In genomic region chr6:31680101-31680500, GRCm38 (mm10) we compare ENCODE assay signal across 29 mouse cellular contexts.
A peak's percentile ranks its signal among the peaks of the same experiment; 100 is the strongest.
DNase-seq lines count a peak whose midpoint lies in the region; ATAC-seq and TF ChIP-seq lines count a peak whose summit lies in the region.
"Had no signal": no experiment of that assay in that cellular context is flagged by ENCODE, and none has a peak within 500 bp of the region (broad histone marks: within the 10 kb centered on the region; RNA-seq: fewer than 3 reads in every experiment).

No protein-coding gene starts in this region.

- no peak for TF ChIP-seq CTCF in midbrain, postnatal 0 days (IDR thresholded peaks at IDR 0.05)

- H3K9me3 ChIP-seq in forebrain, embryonic 13.5 days (replicated peaks) = no peaks in the 10 kb centered on the region
- no peaks in the 10 kb centered on the region for H3K9me3 ChIP-seq in forebrain, embryonic 11.5 days (ENCODE audit: control insufficient read depth, low read length)
- no peaks in the 10 kb centered on the region for H3K9me3 ChIP-seq in midbrain, postnatal 0 days (ENCODE audit: low read length)
- no peaks in the 10 kb centered on the region for H3K9me3 ChIP-seq in midbrain, embryonic 13.5 days
- H3K9me3 ChIP-seq: embryonic facial prominence, embryonic 10.5 days; embryonic facial prominence, embryonic 13.5 days; heart, embryonic 10.5 days; heart, embryonic 13.5 days; hindbrain, embryonic 12.5 days had no signal

- H3K27me3 ChIP-seq in forebrain, embryonic 13.5 days = no peaks in the 10 kb centered on the region
- no peaks in the 10 kb centered on the region for H3K27me3 ChIP-seq in forebrain, embryonic 11.5 days (ENCODE audit: control insufficient read depth, insufficient read depth, low read length)
- H3K27me3 ChIP-seq in midbrain, postnatal 0 days (ENCODE audit: insufficient read depth, low read length) = no peaks in the 10 kb centered on the region
- H3K27me3 ChIP-seq in midbrain, embryonic 13.5 days = no peaks in the 10 kb centered on the region
- H3K27me3 ChIP-seq: embryonic facial prominence, embryonic 13.5 days; heart, embryonic 13.5 days; hindbrain, embryonic 12.5 days had no signal

- WGBS in forebrain, embryonic 13.5 days = 32% methylated on average over 2 of the region's 2 CpGs
- 54% methylated on average over 2 of the region's 2 CpGs for WGBS in forebrain, embryonic 11.5 days
- 48% methylated on average over 2 of the region's 2 CpGs for WGBS in midbrain, postnatal 0 days
- 33% methylated on average over 2 of the region's 2 CpGs for WGBS in midbrain, embryonic 13.5 days

- H3K4me1 ChIP-seq in forebrain, embryonic 13.5 days = peaks cover 9% of the 10 kb centered on the region
- no peaks in the 10 kb centered on the region for H3K4me1 ChIP-seq in forebrain, embryonic 11.5 days (replicated peaks; ENCODE audit: control insufficient read depth, insufficient read depth, low read length)
- H3K4me1 ChIP-seq in midbrain, postnatal 0 days (ENCODE audit: insufficient read depth, low read length) = no peaks in the 10 kb centered on the region
- peaks cover 9% of the 10 kb centered on the region for H3K4me1 ChIP-seq in midbrain, embryonic 13.5 days (replicated peaks)
- H3K4me1 ChIP-seq: embryonic facial prominence, embryonic 10.5 days; embryonic facial prominence, embryonic 13.5 days; heart, embryonic 10.5 days; heart, embryonic 13.5 days had no signal

- no peaks in the 10 kb centered on the region for H3K36me3 ChIP-seq in forebrain, embryonic 13.5 days (ENCODE audit: poor library complexity, severe bottlenecking)
- no peaks in the 10 kb centered on the region for H3K36me3 ChIP-seq in forebrain, embryonic 11.5 days (ENCODE audit: control insufficient read depth, insufficient read depth, low read length)
- H3K36me3 ChIP-seq in midbrain, postnatal 0 days (ENCODE audit: insufficient read depth, low read length) = no peaks in the 10 kb centered on the region
- H3K36me3 ChIP-seq in midbrain, embryonic 13.5 days = no peaks in the 10 kb centered on the region
- H3K36me3 ChIP-seq: embryonic facial prominence, embryonic 10.5 days; embryonic facial prominence, embryonic 13.5 days; heart, embryonic 10.5 days; heart, embryonic 13.5 days; hindbrain, embryonic 12.5 days had no signal

- no peak overlapping the region for H3K4me3 ChIP-seq in forebrain, embryonic 13.5 days
- no peak overlapping the region for H3K4me3 ChIP-seq in forebrain, embryonic 11.5 days (ENCODE audit: low read depth, low read length)
- H3K4me3 ChIP-seq in midbrain, postnatal 0 days (ENCODE audit: low read depth, low read length) = no peak overlapping the region
- H3K4me3 ChIP-seq in midbrain, embryonic 13.5 days (replicated peaks) = no peak overlapping the region
- H3K4me3 ChIP-seq: embryonic facial prominence, embryonic 10.5 days; embryonic facial prominence, embryonic 13.5 days; erythroblast, embryonic 14.5 days; gastrocnemius, adult 2 months; heart, embryonic 10.5 days; heart, embryonic 13.5 days; hindbrain, embryonic 12.5 days had no signal

- H3K4me2 ChIP-seq in forebrain, embryonic 13.5 days = no peak overlapping the region
- H3K4me2 ChIP-seq in forebrain, embryonic 11.5 days (ENCODE audit: low read depth, low read length, severe bottlenecking) = no peak overlapping the region
- no peak overlapping the region for H3K4me2 ChIP-seq in midbrain, postnatal 0 days (ENCODE audit: low read depth, low read length, poor library complexity, severe bottlenecking)
- no peak overlapping the region for H3K4me2 ChIP-seq in midbrain, embryonic 13.5 days (replicated peaks)
- H3K4me2 ChIP-seq: embryonic facial prominence, embryonic 13.5 days; heart, embryonic 13.5 days; hindbrain, embryonic 12.5 days had no signal

- 0 out of 2 replicates have a peak, but pooled peaks have one; percentile 45 for ATAC-seq in forebrain, embryonic 13.5 days
- ATAC-seq in forebrain, embryonic 11.5 days (replicated peaks; ENCODE audit: low FRiP score) = no peak
- no peak for ATAC-seq in midbrain, postnatal 0 days (ENCODE audit: low FRiP score)
- no peak for ATAC-seq in midbrain, embryonic 13.5 days
- no peak for ATAC-seq in inflammation-experienced regulatory T-cells, adult 6 months
- ATAC-seq: hindbrain, embryonic 16.5 days; intestine, embryonic 16.5 days; Patski had no signal

- no peak overlapping the region for H3K9ac ChIP-seq in forebrain, embryonic 13.5 days
- no peak overlapping the region for H3K9ac ChIP-seq in forebrain, embryonic 11.5 days (ENCODE audit: low read length)
- H3K9ac ChIP-seq in midbrain, postnatal 0 days (replicated peaks; ENCODE audit: low read length, poor library complexity, severe bottlenecking) = no peak overlapping the region
- no peak overlapping the region for H3K9ac ChIP-seq in midbrain, embryonic 13.5 days (replicated peaks)
- H3K9ac ChIP-seq: embryonic facial prominence, embryonic 13.5 days; heart, embryonic 13.5 days; hindbrain, embryonic 12.5 days had no signal

- no peak overlapping the region for H3K27ac ChIP-seq in forebrain, embryonic 13.5 days
- no peak overlapping the region for H3K27ac ChIP-seq in forebrain, embryonic 11.5 days (ENCODE audit: low read depth, low read length)
- no peak overlapping the region for H3K27ac ChIP-seq in midbrain, postnatal 0 days (ENCODE audit: low read depth, low read length)
- H3K27ac ChIP-seq in midbrain, embryonic 13.5 days = no peak overlapping the region
- H3K27ac ChIP-seq: embryonic facial prominence, embryonic 10.5 days; embryonic facial prominence, embryonic 13.5 days; gastrocnemius, adult 2 months; heart, embryonic 10.5 days; heart, embryonic 13.5 days; hindbrain, embryonic 12.5 days had no signal

- no peak for DNase-seq in forebrain, embryonic 11.5 days (ENCODE audit: low spot score)
- peak; percentile 74 for DNase-seq in heart, adult 11 months
- no peak for DNase-seq in heart, adult 9 months (ENCODE audit: low spot score in 2 of 2)
- DNase-seq in midbrain, postnatal 0 days (ENCODE audit: low spot score) = peak; percentile 37
- DNase-seq in layer of hippocampus, postnatal 25 days (ENCODE audit: extremely low spot score in 1 of 2, low spot score in 1 of 2) = no peak
- DNase-seq: adrenal gland, postnatal 10 days; adrenal gland, postnatal 36 days; cerebellum, adult 11 months; cerebellum, adult 2 months; cerebellum, adult 9-11 months; cerebellum, postnatal 25 days; gastrocnemius, adult 2 months; gastrocnemius, postnatal 14 days; heart, adult 18-20 months; heart, postnatal 14 days; heart, postnatal 4 days; kidney, adult 18-20 months had no signal

Comparison
In these comparisons a context has a peak if more than half of its experiments do, and no peak if none do; other contexts are left out.
1. DNase-seq: peak in heart, adult 11 months (single experiment) and midbrain, postnatal 0 days (single experiment); none in forebrain, embryonic 11.5 days (single experiment), heart, adult 9 months (0 of 2) and layer of hippocampus, postnatal 25 days (0 of 2).